Mouse (Mus musculus): ENCODE measurements around the gene Spin1. TPM values are rescaled to one million over a fixed set of nuclear protein-coding genes. Genes with fewer than 3 reads are reported as not detected.

Gene Spin1
- total RNA-seq, 2 experiments from 2014 or later, result 75.0 to 75.7 TPM

DNA sequence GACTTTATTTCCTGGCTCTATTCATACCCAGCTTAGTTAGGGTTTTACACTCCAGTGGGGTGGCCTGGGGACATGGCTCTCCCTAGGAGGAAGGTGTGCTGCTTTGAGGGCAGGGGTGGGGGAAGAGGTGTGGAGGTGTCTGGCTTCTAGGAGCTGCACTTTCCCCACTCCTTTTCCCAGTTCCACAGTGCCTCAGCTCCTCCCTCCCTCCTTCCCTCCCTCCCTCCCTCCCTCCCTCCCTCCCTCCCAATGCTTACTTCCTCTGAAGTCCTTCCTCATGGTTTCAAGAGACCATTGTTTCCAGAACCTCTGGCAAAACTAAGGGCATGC, 37.0 kb downstream of the Spin1 start:
- no peak for DNase-seq

DNA sequence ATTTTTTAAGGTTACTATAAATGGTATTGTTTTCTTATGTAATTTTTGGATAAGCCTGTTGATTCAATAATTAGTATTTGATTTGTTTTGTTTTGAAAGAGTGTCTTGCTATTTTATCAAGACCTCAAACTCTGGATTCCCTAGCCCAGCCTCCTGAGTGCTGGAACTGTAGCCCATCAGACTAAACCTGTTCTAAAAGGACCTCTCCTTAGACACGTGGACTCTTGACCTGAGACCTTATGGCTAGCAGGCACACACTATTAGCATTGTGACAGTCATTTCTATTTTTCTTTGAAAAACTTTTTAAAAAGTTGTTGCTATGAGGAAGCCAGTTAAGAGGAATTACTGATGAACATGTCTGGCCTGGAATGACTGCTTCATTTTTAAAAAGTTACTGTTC, 46.4 kb downstream of the Spin1 start:
- DNase-seq, result no peak

DNA sequence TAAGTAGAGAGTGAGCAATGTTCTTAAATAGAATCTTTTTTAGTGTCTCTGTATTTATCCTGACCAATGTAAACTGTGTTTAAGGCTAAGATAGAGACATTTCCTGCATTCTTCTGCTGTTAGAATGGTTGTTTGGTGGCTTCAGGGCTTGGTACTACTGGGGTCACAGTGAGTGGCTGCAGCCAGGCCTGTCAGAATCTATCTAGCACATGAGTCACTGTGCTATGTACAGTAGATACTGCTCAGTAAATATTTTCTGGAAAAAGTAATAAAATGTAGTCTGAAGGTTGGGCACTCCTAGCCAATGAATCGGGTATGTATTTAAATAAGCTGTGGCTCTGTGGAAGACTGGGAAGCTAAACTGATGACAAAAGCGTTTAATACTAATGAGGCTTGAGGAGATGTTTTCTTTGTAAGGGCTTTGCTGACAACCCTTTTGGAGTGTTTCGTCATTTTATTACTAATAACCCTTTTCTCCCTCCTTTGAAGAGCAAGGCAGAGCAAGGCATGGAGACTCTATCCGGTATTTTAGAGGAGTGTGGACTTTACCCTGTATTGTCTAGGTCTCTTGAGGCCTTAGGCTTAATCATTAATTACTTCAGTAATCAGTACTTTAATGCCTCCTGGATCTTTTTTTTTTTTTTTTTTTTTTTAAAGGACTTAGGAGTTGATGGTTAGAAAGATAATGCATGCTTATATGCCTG, 52.4 kb downstream of the Spin1 start:
- DNase-seq, result no peak

DNA sequence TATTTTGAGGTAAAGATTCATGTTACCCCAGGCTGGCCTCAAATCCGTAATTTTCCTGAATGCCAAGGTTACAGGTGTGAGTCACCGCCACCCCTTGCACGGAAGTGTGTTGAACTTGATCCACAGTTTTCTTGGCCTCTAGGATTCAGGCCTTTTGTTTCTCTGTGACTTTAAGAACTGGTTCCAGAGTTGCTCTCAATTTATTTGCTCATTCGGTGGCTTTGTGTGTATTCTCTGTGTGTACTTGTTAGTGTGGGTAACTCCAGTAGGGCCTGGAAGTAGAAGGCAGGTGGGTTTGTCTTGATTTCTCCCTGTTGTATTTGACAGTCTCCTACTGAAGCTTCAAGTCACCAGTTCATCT, 53.0 kb downstream of the Spin1 start:
- DNase-seq, result no peak

DNA sequence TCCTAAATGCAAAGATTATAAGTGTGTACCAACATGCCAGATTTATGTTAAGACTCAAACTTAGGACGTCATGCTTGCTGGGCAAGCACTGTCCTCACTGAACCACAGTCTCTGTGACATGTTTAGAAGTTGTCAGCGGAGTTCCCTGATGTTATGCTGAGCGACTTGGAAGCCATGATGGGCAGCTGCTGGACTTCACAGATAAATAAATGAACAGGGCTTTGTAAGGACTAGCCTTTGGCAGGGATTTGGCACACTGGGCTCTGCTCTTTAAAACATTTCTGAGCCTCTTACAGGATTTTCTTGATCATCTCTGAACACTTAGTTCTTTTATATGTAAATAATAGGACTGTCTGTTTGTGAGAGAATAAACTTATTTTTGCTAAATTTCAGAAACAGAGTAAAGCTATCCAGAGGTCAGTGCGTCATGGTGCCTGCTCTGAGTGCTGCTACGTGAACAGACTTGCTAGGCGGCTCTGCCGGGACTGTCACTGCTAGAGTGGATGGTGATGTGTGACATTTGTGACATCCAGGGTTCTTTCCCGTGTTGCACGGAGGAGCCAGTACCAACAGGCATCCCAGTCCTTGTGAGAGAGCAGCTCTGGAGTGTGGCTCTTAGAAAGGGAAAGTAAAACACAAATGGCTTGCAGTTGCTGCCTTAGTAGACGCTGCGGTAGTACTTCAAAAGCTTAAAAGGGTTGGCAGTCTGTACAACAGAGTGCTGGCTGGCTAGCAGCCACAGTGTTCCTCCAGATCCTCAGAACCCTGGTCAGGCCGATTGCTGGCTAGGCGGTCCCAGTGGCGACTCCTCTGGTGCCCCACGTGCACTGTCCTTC, 54.7 kb downstream of the Spin1 start:
- DNase-seq, result peak; percentile 46

DNA sequence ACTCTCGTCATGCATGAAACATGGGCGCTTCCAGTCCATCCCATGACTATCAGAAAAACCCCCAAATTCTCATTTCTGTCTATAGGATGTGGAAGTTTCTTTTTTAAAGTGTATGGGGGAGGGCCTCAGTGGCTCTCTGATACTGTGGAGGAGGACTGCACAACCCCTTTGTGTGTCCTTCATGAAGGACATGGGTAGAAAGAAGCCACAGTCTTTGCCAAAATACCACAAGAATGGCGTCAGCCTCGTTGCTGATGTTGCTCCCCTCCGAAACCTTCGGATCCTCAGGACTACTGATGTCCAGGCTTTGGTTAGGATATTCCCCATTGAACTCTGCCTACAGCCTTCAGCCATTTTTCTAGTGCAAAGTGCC, 55.3 kb downstream of the Spin1 start:
- DNase-seq, result no peak

DNA sequence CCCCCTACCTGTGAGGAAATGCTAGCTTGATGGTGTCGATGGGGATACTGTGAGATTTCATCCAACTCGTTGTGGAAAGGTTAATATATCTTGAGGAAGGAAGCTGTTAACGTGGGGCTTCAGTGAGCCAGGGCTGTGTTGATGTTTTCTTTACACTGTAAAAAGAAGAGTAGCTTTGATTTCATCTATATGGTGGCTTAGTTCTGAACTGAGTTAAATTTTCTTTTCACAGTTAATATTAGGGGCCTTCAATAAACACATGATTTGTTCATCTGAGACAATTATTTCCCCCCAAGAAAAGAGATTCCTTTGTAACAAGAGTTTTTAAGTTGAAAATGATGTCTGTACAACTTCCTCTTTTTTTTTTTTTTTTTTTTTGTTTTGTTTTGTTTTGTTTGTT, 56.6 kb downstream of the Spin1 start:
- no peak for DNase-seq

DNA sequence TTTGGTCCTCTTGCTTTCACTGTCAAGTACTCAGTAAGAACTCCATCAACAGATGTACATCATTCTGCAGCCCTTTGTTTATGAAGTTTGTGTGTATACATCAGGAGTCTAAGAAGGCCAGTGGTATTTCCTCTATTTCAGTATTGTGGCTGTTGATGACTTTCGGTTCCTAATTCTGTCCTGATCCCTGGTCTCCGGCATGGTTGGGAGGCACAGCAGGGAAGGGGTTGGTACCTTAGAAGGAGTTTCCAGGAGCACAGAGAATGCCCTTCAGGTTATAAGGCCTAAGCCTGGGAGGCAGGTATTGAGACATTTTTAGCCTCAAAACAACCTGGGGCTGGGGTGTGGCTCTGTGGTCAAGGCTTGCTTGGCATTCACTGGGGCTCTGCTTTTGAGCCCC, 61.0 kb downstream of the Spin1 start:
- DNase-seq, result no peak

DNA sequence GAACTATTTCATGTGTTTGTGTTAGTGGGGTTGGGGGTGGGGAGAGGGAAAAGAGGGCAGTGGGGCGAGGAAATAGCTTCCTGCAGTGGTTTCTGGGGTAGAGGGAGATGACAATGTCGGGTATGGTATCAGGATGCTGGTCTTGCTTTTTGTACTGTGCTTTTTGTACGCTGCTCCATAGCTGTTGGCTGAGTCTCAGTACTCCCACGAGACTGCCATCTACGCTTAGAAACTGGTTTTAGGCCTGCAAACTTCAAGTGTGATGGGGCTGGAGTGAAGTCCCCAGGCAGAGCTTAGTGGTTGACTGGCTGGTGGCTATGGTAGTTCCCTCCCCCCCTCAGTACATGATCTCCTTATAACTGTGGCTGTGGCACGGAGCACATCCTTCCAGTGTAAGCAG, 61.6 kb downstream of the Spin1 start:
- DNase-seq, result no peak

DNA sequence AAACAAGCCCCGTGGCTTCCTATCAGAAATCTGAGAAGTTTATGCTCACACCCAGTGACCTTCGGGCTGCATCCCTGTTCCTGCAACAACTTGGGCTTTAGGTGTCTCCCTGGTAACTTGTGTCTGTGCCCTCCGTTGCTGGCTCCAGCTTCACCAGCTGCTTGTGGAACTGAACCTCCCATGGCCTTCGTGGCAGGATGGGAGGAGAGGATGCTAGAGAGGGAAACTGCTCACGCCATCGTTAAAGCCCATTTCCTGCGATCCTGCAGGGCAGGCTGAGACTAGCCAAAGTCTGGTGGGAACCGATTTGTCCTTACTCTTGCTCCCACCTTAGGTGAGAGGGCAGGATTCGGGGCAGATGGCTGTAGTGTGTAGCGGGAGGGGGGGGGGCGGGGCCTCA, 66.0 kb downstream of the Spin1 start:
- DNase-seq, result no peak

DNA sequence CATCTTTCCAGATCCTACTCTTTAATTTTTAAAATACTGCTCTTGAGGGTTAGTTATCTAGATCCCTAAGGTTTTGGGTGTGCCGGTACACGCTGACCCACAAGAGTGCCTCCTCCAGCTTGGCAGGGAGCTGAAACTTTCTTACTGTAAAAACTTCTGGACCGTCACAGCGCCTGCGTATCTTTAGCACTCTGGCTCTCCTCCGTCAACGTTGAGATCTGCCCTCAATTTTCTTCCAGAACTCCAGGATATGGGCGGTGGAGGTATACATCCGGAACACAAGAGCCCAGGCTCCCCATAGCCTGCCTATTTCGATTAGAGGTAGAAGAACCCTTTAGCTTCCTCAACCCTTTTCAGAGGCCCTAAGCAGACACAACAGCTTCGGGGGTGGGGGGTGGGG, 69.5 kb downstream of the Spin1 start:
- peak; percentile 25 for DNase-seq

DNA sequence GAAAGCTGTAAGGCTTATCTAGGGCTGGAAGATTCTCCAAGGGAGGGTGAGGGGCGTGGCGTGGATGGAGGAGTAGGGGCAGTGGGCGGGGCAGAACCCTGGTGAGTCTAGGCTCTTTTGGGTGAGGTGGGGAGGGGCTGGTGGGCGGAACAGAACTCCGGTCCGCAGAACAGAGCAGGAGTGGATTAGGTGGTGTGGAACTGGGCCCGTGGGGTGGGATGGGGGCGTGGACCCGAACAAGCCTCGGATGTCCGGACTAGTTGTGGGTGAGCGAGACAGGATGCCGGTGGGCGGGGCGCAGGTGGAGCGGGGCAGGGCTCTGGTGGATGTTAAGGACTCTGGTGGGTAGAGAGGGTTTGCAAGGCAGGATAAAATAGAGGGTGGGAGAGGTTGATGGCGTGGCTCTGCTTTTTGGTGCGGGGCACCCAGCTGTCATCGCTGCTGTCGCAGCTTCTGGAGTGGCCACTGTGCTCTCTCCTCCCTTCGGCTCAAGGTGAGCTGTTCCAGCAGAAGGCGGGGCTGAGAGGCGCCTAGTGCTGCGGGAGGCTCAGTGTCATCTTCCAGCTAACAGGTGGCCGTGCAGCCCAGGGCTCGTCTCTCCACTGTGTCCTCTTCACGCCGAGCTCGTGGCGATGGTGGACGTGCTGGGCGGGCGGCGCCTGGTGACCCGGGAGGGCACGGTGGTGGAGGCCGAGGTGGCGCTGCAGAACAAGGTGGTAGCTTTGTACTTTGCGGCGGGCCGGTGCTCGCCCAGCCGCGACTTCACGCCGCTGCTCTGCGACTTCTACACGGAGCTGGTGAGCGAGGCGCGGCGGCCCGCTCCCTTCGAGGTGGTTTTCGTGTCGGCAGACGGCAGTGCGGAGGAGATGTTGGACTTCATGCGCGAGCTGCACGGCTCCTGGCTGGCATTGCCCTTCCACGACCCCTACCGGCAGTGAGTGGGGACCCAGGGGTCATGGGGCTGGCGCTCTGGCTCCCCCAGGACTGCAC, 70.3 kb downstream of the Spin1 start, which contains the start of gene Nxnl2:
TSS of gene Nxnl2 (plus strand) at position 332 of the 990 bp plus-strand sequence.
- DNase-seq, result peak; percentile 69

DNA sequence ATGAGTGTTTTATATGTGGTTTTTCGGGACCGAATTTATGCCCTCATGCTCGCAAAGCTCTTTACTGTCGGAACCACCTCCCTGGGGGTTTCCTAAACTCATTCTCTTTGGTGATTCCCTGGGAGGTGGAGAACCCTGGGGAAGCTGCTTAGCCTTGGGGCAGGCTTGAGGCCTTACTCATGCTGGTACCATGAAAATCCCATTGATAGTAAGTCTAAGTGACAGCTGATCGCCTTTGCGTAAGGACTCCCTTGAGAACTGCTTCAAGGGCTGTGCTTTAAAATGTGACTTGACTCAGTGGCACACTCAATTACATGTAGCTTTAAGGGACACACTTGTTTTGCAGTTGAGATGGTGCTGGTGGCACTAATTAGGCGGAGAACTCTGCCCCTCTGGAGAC, 71.9 kb downstream of the Spin1 start:
- no peak for DNase-seq

DNA sequence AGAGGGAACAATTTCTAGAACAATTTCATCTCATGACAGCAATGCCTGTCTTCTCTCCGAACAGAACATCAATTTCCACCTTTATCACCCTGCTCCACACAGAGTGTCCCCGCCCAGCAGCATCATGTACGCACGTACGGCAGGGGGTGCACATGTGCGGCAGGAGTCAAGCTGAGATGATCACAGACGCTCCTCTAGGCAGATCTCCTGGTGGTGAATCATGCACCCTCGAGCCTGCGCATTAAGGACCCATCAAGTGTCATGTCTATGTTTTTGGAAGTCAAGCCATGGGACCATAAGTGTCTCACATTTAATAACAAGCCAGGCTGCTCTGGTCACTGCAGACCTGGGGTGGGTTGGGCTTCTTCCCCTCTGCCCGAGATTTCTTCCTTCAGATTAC, 78.3 kb downstream of the Spin1 start:
- no peak for DNase-seq

DNA sequence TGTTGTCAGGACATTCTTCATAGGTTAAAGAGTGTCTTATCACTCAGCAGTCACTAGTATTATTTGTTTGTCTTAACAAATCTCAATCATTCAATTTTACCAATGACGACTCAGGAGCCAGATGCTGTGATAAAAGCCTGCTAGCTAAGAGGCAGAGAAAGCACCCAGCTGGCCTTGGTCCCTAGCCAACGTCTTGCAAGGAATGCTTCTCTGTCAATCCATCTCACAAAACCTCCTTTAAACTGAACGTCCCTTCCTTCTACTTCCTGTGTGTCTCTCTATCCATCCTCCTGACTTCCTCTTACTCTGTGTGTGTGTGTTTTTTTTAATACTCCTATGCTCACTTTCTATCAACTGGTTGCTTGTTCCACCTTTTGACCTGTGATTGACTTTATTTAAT, 78.7 kb downstream of the Spin1 start:
- no peak for DNase-seq

DNA sequence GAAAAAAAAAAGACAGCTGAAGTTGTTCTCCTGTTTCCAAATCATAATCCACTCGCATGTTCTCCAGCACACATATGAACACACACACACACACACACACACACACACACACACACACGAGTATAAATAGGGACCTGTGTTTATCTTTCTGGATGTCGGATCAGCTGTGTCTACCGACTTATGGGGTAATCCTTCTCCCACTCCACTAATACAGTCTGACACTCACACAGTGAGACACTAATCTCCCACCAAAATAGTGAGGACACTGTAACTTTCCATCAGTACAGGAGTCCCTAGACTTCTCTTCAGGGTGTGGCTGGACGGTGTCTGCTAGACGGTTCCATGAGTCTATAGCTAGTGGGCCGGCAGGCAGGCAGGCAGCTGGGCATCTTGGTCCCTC, 81.6 kb downstream of the Spin1 start:
- DNase-seq, result no peak

DNA sequence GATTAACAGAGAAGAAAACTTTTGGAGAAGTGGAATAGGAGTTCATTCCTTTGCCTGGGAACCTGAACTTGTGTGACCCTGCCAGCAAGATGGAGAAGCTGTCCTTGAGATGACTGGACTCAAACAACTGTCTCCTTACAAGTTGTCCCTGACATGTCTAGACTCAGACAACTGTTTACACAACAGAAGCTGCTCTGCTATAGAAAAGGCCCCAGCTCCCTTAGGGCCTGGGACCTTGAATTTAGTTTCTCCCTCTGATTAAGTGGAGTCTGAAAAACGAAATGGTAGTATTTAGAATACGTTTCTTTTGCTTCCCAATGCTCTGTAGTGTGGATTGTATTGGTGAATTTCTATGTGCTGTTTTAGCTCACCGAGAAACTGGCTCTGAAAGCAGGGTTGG, 84.2 kb downstream of the Spin1 start:
- no peak for DNase-seq

DNA sequence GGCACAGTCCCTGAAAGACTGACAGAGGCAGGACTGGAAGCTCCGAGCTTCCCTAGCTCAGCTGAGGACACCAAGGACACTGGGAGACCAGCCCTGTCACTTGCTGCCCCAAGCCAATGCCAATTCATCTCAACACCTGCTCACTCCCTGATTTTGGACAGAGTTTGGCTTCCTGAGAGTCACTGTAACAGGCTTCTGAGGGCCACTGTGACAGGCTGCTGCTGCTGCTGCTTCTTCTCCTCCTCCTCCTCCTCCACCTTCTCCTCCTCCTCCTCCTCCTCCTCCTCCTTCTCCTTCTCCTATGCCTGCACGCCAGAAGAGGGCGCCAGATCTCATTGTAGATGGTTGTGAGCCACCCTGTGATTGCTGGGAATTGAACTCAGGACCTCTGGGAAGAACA, 89.7 kb downstream of the Spin1 start:
- DNase-seq, result no peak

DNA sequence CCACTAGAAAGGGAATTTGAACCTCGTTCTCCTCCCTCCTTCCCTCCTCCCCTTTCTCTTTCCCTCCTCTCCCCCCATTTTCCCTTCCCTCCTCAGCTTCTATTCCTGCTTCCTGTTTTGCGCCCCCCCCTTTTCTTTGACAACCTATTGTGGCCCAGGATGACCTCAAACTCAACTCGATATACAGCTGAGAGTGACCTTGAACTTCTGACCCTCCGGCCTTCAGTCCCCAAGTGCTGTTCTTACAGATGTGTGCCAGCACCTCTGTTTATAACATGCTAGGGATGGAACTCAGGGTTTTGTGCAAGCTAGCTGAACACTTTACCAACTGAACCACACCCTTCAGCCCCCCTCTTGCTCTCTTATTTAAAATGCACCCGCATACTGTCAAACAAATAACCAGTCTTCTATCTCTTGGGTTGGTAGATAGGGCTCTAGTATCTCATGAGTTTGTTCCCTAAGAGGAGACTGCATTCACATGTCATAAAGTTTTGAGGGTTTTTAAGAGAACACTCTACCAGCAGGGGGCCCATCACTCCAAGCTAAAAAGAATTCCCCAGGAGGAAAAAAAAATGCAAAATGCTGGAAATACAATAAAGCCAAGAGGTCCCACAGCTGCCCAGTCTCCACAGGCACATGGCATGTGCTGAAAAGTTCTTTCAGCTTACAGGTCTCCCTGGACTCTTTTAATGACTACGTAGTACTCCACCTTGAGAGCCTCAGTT, 90.9 kb downstream of the Spin1 start:
- DNase-seq, result peak; percentile 55

DNA sequence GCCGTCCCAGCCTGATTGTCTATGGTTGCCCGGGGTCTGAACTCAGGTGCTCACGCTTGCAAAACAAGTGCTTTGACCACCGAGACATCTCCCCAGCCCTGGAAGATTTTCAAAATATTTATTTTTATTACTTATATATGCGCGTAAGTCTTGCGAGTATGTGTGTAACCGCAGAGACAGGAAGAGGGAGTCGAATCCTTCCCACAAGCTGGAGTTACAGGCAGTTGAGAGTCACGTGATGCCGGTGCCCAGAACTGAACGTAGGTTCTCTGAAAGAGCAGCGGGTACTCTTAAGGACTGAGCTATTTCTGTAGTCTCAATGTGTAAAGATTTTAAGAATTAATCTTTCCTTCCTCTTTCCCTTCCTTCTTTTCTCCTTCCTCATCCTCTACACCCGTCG, 93.2 kb downstream of the Spin1 start:
- DNase-seq, result no peak

DNA sequence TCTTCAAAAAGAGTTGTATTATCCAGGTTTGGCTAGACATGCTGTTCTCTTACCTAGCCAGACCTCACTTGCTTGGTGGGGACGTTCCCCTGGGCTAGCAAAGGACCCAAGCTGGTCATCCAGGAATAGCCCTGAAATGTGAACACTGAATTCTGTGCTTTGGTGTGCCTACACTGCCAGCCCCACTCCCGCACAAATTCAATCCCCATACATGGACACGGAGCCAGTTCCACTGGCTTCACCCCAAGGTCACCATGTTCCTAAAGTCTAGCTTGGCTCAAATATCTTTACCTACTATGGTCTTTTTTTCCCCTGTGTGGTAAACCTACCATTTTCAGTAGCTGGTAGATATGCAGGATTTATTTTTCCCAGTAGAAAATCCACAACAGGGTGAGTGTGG, 97.0 kb downstream of the Spin1 start:
- no peak for DNase-seq

DNA sequence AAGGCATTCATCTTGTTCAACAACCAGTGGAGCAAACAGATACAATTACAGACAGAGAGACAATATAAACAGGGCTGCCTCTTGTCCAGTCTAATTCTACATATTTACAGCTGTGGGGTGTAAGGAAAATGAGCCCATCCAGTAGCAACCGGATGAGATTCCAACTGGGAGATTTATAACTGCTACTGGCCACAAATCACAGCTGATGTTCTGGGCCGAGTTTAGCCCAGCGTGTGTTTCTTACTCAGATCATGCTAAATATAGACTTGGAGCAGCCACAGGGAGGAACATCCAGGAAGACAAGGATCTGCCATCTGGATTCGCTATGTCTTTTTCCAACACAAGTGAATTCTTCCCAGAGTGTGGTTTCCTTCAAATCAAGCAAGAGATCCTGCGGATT, 97.5 kb downstream of the Spin1 start:
- DNase-seq, result peak; percentile 15
